Mouse (Mus musculus) hindbrain, embryonic 10.5 days (tissue): ENCODE data around the gene Slc26a10. TPM values are rescaled to one million over a fixed set of nuclear protein-coding genes. Genes with fewer than 3 reads are reported as not detected.

ENCODE experiments used
- DNase-seq: peaks from one replicate; pipeline ENCODE4 v3.0.0-alpha.2; 2017; ENCODE audit warnings: low spot score
- H3K27ac ChIP-seq: fragments of 300-500 bp; sonication (generic); 2 replicates; pipeline ENCODE4 v1.5.1; 2016; ENCODE audit warnings: mild to moderate bottlenecking, moderate library complexity
- H3K27me3 ChIP-seq: fragments of 300-500 bp; sonication (generic); 2 replicates; pipeline ENCODE4 v1.6.1; 2016; ENCODE audit warnings: mild to moderate bottlenecking; ENCODE audit not compliant: poor library complexity, insufficient read depth, severe bottlenecking
- H3K36me3 ChIP-seq: fragments of 300-500 bp; sonication (generic); 2 replicates; pipeline ENCODE4 v1.6.1; 2016; ENCODE audit warnings: mild to moderate bottlenecking, moderate library complexity
- H3K4me1 ChIP-seq: fragments of 300-500 bp; sonication (generic); replicated peaks from 2 replicates; pipeline ENCODE4 v1.6.1; 2016; ENCODE audit warnings: mild to moderate bottlenecking
- H3K4me3 ChIP-seq: fragments of 300-500 bp; sonication (generic); 2 replicates; pipeline ENCODE4 v1.5.1; 2016; ENCODE audit warnings: mild to moderate bottlenecking, moderate library complexity
- H3K9me3 ChIP-seq: fragments of 300-500 bp; sonication (generic); 2 replicates; pipeline ENCODE4 v1.6.1; 2016; ENCODE audit warnings: mild to moderate bottlenecking, moderate library complexity
- WGBS: fragments of 180-500 bp; shearing (Covaris S2); methylation state at CpG from one replicate; pipeline ENCODE4 v1.1.7; 2016; 5-methylcytosine and 5-hydroxymethylcytosine counted together
- polyA plus RNA-seq: library from polyadenylated mRNA; unstranded; fragments of >200 nt; fragmentation: Nextera tagmentation; extraction: Ambion mirVana; gene quantifications from 2 replicates; pipeline ENCODE4 v1.2.1, GENCODE M21; 2016

Gene Slc26a10
- polyA plus RNA-seq, result 1.6 and 2.1 TPM in 2 replicates

GRCm38 (mm10) chr10:127179871-127180694 is at the start of gene Slc26a10:
Gene Slc26a10 (minus strand): TSS chr10:127180645.
- Histone ChIP-seq H3K4me3 (peak within 1 kb of the TSS; percentile 35), H3K27me3 (peaks cover 96% of the 10 kb centered on the region)
- DNase-seq, result peak; percentile 35

GRCm38 (mm10) chr10:127228897-127229296 is 48.5 kb upstream of the Slc26a10 start:
- 25% methylated on average over 4 of the region's 4 CpGs for WGBS

More at GRCm38 (mm10) chr10:127179871-127180694, at the start of gene Slc26a10:
- Histone ChIP-seq H3K36me3 (peaks cover 17% of the 10 kb centered on the region), H3K27ac (no peak within 1 kb of the TSS), H3K4me1 (peaks cover 65% of the 10 kb centered on the region), H3K9me3 (no peaks in the 10 kb centered on the region)
- WGBS, result 2% methylated on average over 34 of the region's 34 CpGs

GRCm38 (mm10) chr10:127227163-127227562 is 46.7 kb upstream of the Slc26a10 start:
- no peak for DNase-seq

More at GRCm38 (mm10) chr10:127228897-127229296, 48.5 kb upstream of the Slc26a10 start:
- Histone ChIP-seq H3K4me1 (peaks cover 18% of the 10 kb centered on the region; the same call in 1 of the 2 replicates), H3K36me3 (peaks cover 44% of the 10 kb centered on the region), H3K4me3 (no peak overlapping the region), H3K9me3 (no peaks in the 10 kb centered on the region), H3K27me3 (peaks cover 10% of the 10 kb centered on the region; the same call in 1 of the 2 replicates), H3K27ac (no peak overlapping the region)
- peak; percentile 39 for DNase-seq

GRCm38 (mm10) chr10:127226318-127226895 is 46.0 kb upstream of the Slc26a10 start:
- Histone ChIP-seq H3K36me3 (peaks cover 28% of the 10 kb centered on the region), H3K4me3 (no peak overlapping the region), H3K27me3 (peaks cover 10% of the 10 kb centered on the region; the same call in 1 of the 2 replicates), H3K9me3 (no peaks in the 10 kb centered on the region), H3K27ac (no peak overlapping the region), H3K4me1 (peaks cover 14% of the 10 kb centered on the region; the same call in 1 of the 2 replicates)
- DNase-seq, result peak; percentile 16
- 69% methylated on average over 8 of the region's 8 CpGs for WGBS

More at GRCm38 (mm10) chr10:127227163-127227562, 46.7 kb upstream of the Slc26a10 start:
- WGBS, result 90% methylated on average over 8 of the region's 8 CpGs
- peaks cover 18% of the 10 kb centered on the region; the same call in 1 of the 2 replicates for H3K4me1 ChIP-seq
- H3K9me3 ChIP-seq, result no peaks in the 10 kb centered on the region
- H3K4me3 ChIP-seq, result no peak overlapping the region
- H3K27ac ChIP-seq, result no peak overlapping the region
- H3K27me3 ChIP-seq, result peaks cover 10% of the 10 kb centered on the region; the same call in 1 of the 2 replicates
- peaks cover 34% of the 10 kb centered on the region for H3K36me3 ChIP-seq

- Histone ChIP-seq H3K4me3 (no peak overlapping the region), H3K36me3 (peaks cover 22% of the 10 kb centered on the region), H3K27me3 (peaks cover 10% of the 10 kb centered on the region; the same call in 1 of the 2 replicates), H3K27ac (no peak overlapping the region), H3K9me3 (no peaks in the 10 kb centered on the region), H3K4me1 (peaks cover 9% of the 10 kb centered on the region; the same call in 1 of the 2 replicates)
- 19% methylated on average over 10 of the region's 10 CpGs for WGBS
- DNase-seq, result no peak
Observed at GRCm38 (mm10) chr10:127225732-127226131, 45.3 kb upstream of the Slc26a10 start.

- WGBS, result 31% methylated on average over 6 of the region's 6 CpGs
- no peak for DNase-seq
- H3K36me3 ChIP-seq, result peaks cover 17% of the 10 kb centered on the region; the same call in 1 of the 2 replicates
- H3K27me3 ChIP-seq, result peaks cover 10% of the 10 kb centered on the region; the same call in 1 of the 2 replicates
- no peak overlapping the region for H3K4me3 ChIP-seq
- H3K9me3 ChIP-seq, result no peaks in the 10 kb centered on the region
- peaks cover 9% of the 10 kb centered on the region; the same call in 1 of the 2 replicates for H3K4me1 ChIP-seq
- H3K27ac ChIP-seq, result no peak overlapping the region
Observed at GRCm38 (mm10) chr10:127225213-127225612, 44.8 kb upstream of the Slc26a10 start.

- Histone ChIP-seq H3K27ac (no peak overlapping the region), H3K9me3 (no peaks in the 10 kb centered on the region), H3K36me3 (no peaks in the 10 kb centered on the region), H3K4me3 (no peak overlapping the region), H3K27me3 (no peaks in the 10 kb centered on the region), H3K4me1 (no peaks in the 10 kb centered on the region)
- 92% methylated on average over 2 of the region's 2 CpGs for WGBS
- no peak for DNase-seq
Observed at GRCm38 (mm10) chr10:127218339-127218738, 37.9 kb upstream of the Slc26a10 start.

- H3K36me3 ChIP-seq, result no peaks in the 10 kb centered on the region
- no peak overlapping the region for H3K4me3 ChIP-seq
- peaks cover 5% of the 10 kb centered on the region; the same call in 1 of the 2 replicates for H3K27me3 ChIP-seq
- H3K9me3 ChIP-seq, result no peaks in the 10 kb centered on the region
- no peak overlapping the region for H3K27ac ChIP-seq
- H3K4me1 ChIP-seq, result no peaks in the 10 kb centered on the region
- no peak for DNase-seq
Observed at GRCm38 (mm10) chr10:127217177-127217576, 36.7 kb upstream of the Slc26a10 start.

GRCm38 (mm10) chr10:127216456-127216855 is 36.0 kb upstream of the Slc26a10 start:
- 94% methylated on average over 11 of the region's 11 CpGs for WGBS
- H3K27ac ChIP-seq, result no peak overlapping the region
- H3K4me1 ChIP-seq, result no peaks in the 10 kb centered on the region
- no peaks in the 10 kb centered on the region for H3K36me3 ChIP-seq
- no peak overlapping the region for H3K4me3 ChIP-seq
- no peaks in the 10 kb centered on the region for H3K9me3 ChIP-seq
- no peak for DNase-seq
- peaks cover 5% of the 10 kb centered on the region; the same call in 1 of the 2 replicates for H3K27me3 ChIP-seq

- DNase-seq, result no peak
- 77% methylated on average over 1 of the region's 1 CpGs for WGBS
- H3K9me3 ChIP-seq, result no peaks in the 10 kb centered on the region
- no peak overlapping the region for H3K27ac ChIP-seq
- peaks cover 5% of the 10 kb centered on the region; the same call in 1 of the 2 replicates for H3K27me3 ChIP-seq
- H3K4me3 ChIP-seq, result no peak overlapping the region
- H3K4me1 ChIP-seq, result peaks cover 18% of the 10 kb centered on the region
- H3K36me3 ChIP-seq, result no peaks in the 10 kb centered on the region
Observed at GRCm38 (mm10) chr10:127214422-127214803, 34.0 kb upstream of the Slc26a10 start.

GRCm38 (mm10) chr10:127213704-127214421 is 33.4 kb upstream of the Slc26a10 start:
- DNase-seq, result no peak
- WGBS, result 85% methylated on average over 13 of the region's 13 CpGs
- H3K4me1 ChIP-seq, result peaks cover 20% of the 10 kb centered on the region
- no peaks in the 10 kb centered on the region for H3K9me3 ChIP-seq
- H3K27ac ChIP-seq, result no peak overlapping the region
- H3K27me3 ChIP-seq, result peaks cover 5% of the 10 kb centered on the region; the same call in 1 of the 2 replicates
- H3K36me3 ChIP-seq, result peaks cover 1% of the 10 kb centered on the region; the same call in 1 of the 2 replicates
- no peak overlapping the region for H3K4me3 ChIP-seq

GRCm38 (mm10) chr10:127213272-127213671 is 32.8 kb upstream of the Slc26a10 start:
- no peak overlapping the region; the same call in 1 of the 2 replicates for H3K4me3 ChIP-seq
- no peak overlapping the region for H3K27ac ChIP-seq
- no peak for DNase-seq
- H3K9me3 ChIP-seq, result no peaks in the 10 kb centered on the region
- peaks cover 5% of the 10 kb centered on the region; the same call in 1 of the 2 replicates for H3K27me3 ChIP-seq
- H3K4me1 ChIP-seq, result peaks cover 20% of the 10 kb centered on the region
- WGBS, result 92% methylated on average over 8 of the region's 8 CpGs
- peaks cover 7% of the 10 kb centered on the region for H3K36me3 ChIP-seq
